Mouse (Mus musculus) brain, adult 2 months (tissue): ENCODE measurements around the gene Ssbp3.

Experiments used
- DNase-seq: peaks from one replicate; pipeline ENCODE4 v3.0.0; 2011; ENCODE audit warnings: low read depth, low spot score

Gene Ssbp3

GRCm38 (mm10) chr4:107096043-107096442 lies 185.5 kb downstream of the Ssbp3 start:
- DNase-seq = peak; percentile 29

- DNase-seq = no peak
These were observed 186.4 kb downstream of the Ssbp3 start, which contains the start of gene Cdcp2 for GRCm38 (mm10) chr4:107096841-107097373. Cdcp2 (plus strand) TSS chr4:107096891.

- DNase-seq = no peak
These were observed 187.4 kb downstream of the Ssbp3 start for GRCm38 (mm10) chr4:107097871-107098270.

GRCm38 (mm10) chr4:107098375-107098774 lies 187.9 kb downstream of the Ssbp3 start:
- no peak for DNase-seq

GRCm38 (mm10) chr4:107098791-107099525 lies 188.5 kb downstream of the Ssbp3 start:
- DNase-seq = no peak
